ENCODE assay signal across 10 mouse cellular contexts in the genomic region with DNA sequence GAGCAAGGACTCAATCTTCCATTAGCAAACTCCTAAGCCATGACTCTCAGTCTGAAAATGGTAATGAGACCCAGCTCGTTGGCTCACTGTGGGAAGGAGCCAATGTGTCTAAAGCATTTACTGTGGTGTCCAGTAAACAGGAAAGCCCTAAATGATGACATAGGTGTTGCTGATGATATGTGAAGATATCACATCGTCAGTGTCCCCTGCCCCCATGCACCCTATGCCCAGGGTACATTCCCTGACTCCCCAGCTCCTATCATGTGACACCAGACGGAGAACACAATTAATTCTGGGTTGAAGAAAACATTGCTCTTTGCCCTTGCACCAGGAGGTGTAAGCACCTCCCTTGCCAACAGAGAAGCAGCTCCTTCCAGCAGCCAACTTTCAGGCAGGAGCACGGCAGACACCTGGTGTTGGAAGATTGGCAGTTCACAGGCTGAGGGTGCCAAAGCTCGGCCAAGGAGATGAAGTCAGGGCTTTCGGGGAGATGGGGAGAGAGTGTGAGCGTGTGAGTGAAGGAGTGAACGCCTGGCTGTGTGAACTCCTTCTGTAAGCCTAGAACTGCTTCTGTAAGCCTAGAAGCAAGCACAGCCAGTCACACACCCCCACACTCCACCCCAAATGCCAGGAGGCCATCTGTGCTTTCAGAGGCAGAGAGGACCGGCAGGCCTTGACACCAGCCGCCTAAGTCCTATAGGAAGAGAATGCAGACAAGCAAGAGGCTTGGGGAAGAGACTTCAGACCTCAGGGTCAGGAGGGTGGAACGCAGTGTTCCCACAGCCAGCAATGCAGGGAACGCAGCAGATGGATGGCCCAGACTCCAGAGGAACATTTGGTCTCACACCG. TPM values are rescaled to one million over a fixed set of nuclear protein-coding genes. Genes with fewer than 3 reads are reported as not detected.
DNase-seq lines count a peak whose midpoint lies in the region; ATAC-seq and TF ChIP-seq lines count a peak whose summit lies in the region.
"Had no signal": no experiment of that assay in that cellular context is flagged by ENCODE, and none has a peak within 500 bp of the region (broad histone marks: within the 10 kb centered on the region; RNA-seq: fewer than 3 reads in every experiment).

No protein-coding gene starts in this region.

- no peaks in the 10 kb centered on the region for H3K79me2 ChIP-seq in liver, adult 2 months (ENCODE audit: control insufficient read depth, insufficient read depth, low read length)

- no peak for ATAC-seq in forebrain, embryonic 14.5 days
- ATAC-seq in forebrain, embryonic 12.5 days (ENCODE audit: low FRiP score): no peak
- peak; percentile 69; the same call in 1 of the 2 replicates for ATAC-seq in kidney, postnatal 0 days (replicated peaks; ENCODE audit: low FRiP score, low read depth)

- H3K4me2 ChIP-seq in forebrain, embryonic 14.5 days (ENCODE audit: low read length): no peak overlapping the region
- no peak overlapping the region for H3K4me2 ChIP-seq in forebrain, embryonic 12.5 days
- H3K4me2 ChIP-seq in kidney, postnatal 0 days (ENCODE audit: low read length): no peak overlapping the region
- H3K4me2 ChIP-seq: hindbrain, embryonic 15.5 days; lung, embryonic 14.5 days had no signal

- peak; percentile 23 for DNase-seq in forebrain, embryonic 14.5 days (ENCODE audit: low spot score)
- DNase-seq in liver, adult 2 months (ENCODE audit: extremely low read depth, low read depth, low spot score): peak; percentile 3
- DNase-seq in liver: no peak
- peak; percentile 24 for DNase-seq in kidney, postnatal 0 days (ENCODE audit: low spot score)
- DNase-seq in skeletal muscle tissue, adult 2 months (ENCODE audit: low read depth, low spot score): peak; percentile 56
- DNase-seq in spleen, adult 12 weeks (ENCODE audit: low spot score): no peak
- no peak for DNase-seq in adipocyte (ENCODE audit: low spot score)
- DNase-seq: lung, embryonic 14.5 days had no signal

- no peak for TF ChIP-seq POLR2A in liver, adult 2 months (IDR thresholded peaks at IDR 0.05; ENCODE audit: extremely low read depth, insufficient read depth, low read length)

- no peak overlapping the region for H3K4me3 ChIP-seq in forebrain, embryonic 14.5 days (ENCODE audit: low read depth, low read length)
- H3K4me3 ChIP-seq in forebrain, embryonic 12.5 days (replicated peaks): no peak overlapping the region
- no peak overlapping the region for H3K4me3 ChIP-seq in liver, adult 2 months (ENCODE audit: insufficient read depth, low read depth, low read length)
- no peak overlapping the region for H3K4me3 ChIP-seq in kidney, postnatal 0 days (replicated peaks; ENCODE audit: low read depth, low read length)
- H3K4me3 ChIP-seq: hindbrain, embryonic 15.5 days had no signal

- H3K9me3 ChIP-seq in forebrain, embryonic 14.5 days (replicated peaks; ENCODE audit: control insufficient read depth, low read length): no peaks in the 10 kb centered on the region
- H3K9me3 ChIP-seq in forebrain, embryonic 12.5 days: no peaks in the 10 kb centered on the region
- H3K9me3 ChIP-seq in kidney, postnatal 0 days (replicated peaks; ENCODE audit: low read length): no peaks in the 10 kb centered on the region
- H3K9me3 ChIP-seq: hindbrain, embryonic 15.5 days had no signal

- no peak overlapping the region for H3K9ac ChIP-seq in forebrain, embryonic 14.5 days (ENCODE audit: low read length)
- H3K9ac ChIP-seq in forebrain, embryonic 12.5 days: no peak overlapping the region
- no peak overlapping the region for H3K9ac ChIP-seq in liver, adult 2 months (ENCODE audit: low read depth, low read length)
- H3K9ac ChIP-seq in kidney, postnatal 0 days (ENCODE audit: low read depth, low read length): no peak overlapping the region
- H3K9ac ChIP-seq: hindbrain, embryonic 15.5 days; lung, embryonic 14.5 days had no signal

- H3K27ac ChIP-seq in forebrain, embryonic 14.5 days (ENCODE audit: low read depth, low read length): no peak overlapping the region
- H3K27ac ChIP-seq in forebrain, embryonic 12.5 days: no peak overlapping the region
- no peak overlapping the region for H3K27ac ChIP-seq in liver, adult 2 months (replicated peaks; ENCODE audit: insufficient read depth, low read depth, low read length)
- H3K27ac ChIP-seq in kidney, postnatal 0 days: peak overlapping the region; percentile 36; the same call in 1 of the 2 replicates

- no peaks in the 10 kb centered on the region for H3K27me3 ChIP-seq in forebrain, embryonic 14.5 days (replicated peaks; ENCODE audit: control insufficient read depth, insufficient read depth, low read length)
- no peaks in the 10 kb centered on the region for H3K27me3 ChIP-seq in forebrain, embryonic 12.5 days
- H3K27me3 ChIP-seq in liver, adult 2 months (ENCODE audit: control insufficient read depth, insufficient read depth, low read length): no peaks in the 10 kb centered on the region; the same call in 1 of the 2 replicates
- H3K27me3 ChIP-seq in kidney, postnatal 0 days (ENCODE audit: insufficient read depth, low read length): no peaks in the 10 kb centered on the region
- H3K27me3 ChIP-seq: hindbrain, embryonic 15.5 days had no signal

- TF ChIP-seq CTCF in liver, adult 2 months (IDR thresholded peaks at IDR 0.05; ENCODE audit: low read depth, low read length): no peak
- TF ChIP-seq CTCF in kidney, postnatal 0 days (IDR thresholded peaks at IDR 0.05; ENCODE audit: low read depth): no peak

- WGBS in forebrain, embryonic 14.5 days: 63% methylated on average over 13 of the region's 13 CpGs
- 81% methylated on average over 13 of the region's 13 CpGs for WGBS in forebrain, embryonic 12.5 days
- 74% methylated on average over 13 of the region's 13 CpGs for WGBS in liver, adult 2 months
- 33% methylated on average over 13 of the region's 13 CpGs for WGBS in kidney, postnatal 0 days

- peaks cover 7% of the 10 kb centered on the region for H3K4me1 ChIP-seq in forebrain, embryonic 14.5 days (ENCODE audit: control insufficient read depth, insufficient read depth, low read length)
- H3K4me1 ChIP-seq in forebrain, embryonic 12.5 days: no peaks in the 10 kb centered on the region
- no peaks in the 10 kb centered on the region for H3K4me1 ChIP-seq in liver, adult 2 months (ENCODE audit: control insufficient read depth, insufficient read depth, low read length)
- peaks cover 5% of the 10 kb centered on the region; the same call in 1 of the 2 replicates for H3K4me1 ChIP-seq in kidney, postnatal 0 days (replicated peaks; ENCODE audit: insufficient read depth, low read length)

- no peaks in the 10 kb centered on the region for H3K36me3 ChIP-seq in forebrain, embryonic 14.5 days (ENCODE audit: control insufficient read depth, insufficient read depth, low read length)
- H3K36me3 ChIP-seq in forebrain, embryonic 12.5 days (replicated peaks): no peaks in the 10 kb centered on the region
- no peaks in the 10 kb centered on the region for H3K36me3 ChIP-seq in liver, adult 2 months (ENCODE audit: control insufficient read depth, insufficient read depth, low read length)
- H3K36me3 ChIP-seq in kidney, postnatal 0 days (ENCODE audit: insufficient read depth, low read length): no peaks in the 10 kb centered on the region
- H3K36me3 ChIP-seq: hindbrain, embryonic 15.5 days had no signal

RNA-seq across cellular contexts. Expression of gene Myog, which starts 13.9 kb away (rescaled TPM):
- not detected in 2 replicates for polyA plus RNA-seq in forebrain, embryonic 14.5 days (2014; fragmentation: Nextera tagmentation; extraction: Ambion mirVana)
- polyA plus RNA-seq in forebrain, embryonic 12.5 days (2016; fragmentation: Nextera tagmentation; extraction: Ambion mirVana): 1.2 TPM in 1 of 2 replicates, not detected in the other
- not detected in 2 replicates for total RNA-seq in liver, adult 2 months (2014; rRNA removed)
- not detected in 2 replicates for polyA plus RNA-seq in liver, adult 2 months (2012; rRNA removed)
- polyA plus RNA-seq in kidney, postnatal 0 days (2015; fragmentation: Nextera tagmentation; extraction: Ambion mirVana): 0.08 TPM in 1 of 2 replicates, not detected in the other
- polyA plus RNA-seq: hindbrain, embryonic 15.5 days; lung, embryonic 14.5 days had no signal

RNA-seq across cellular contexts. Expression of gene Adora1, which starts 40.6 kb away (rescaled TPM):
- polyA plus RNA-seq in forebrain, embryonic 14.5 days (2014; fragmentation: Nextera tagmentation; extraction: Ambion mirVana): 5.4 and 7.1 TPM in 2 replicates
- 1.4 and 1.8 TPM in 2 replicates for polyA plus RNA-seq in forebrain, embryonic 12.5 days (2016; fragmentation: Nextera tagmentation; extraction: Ambion mirVana)
- total RNA-seq in liver, adult 2 months (2014; rRNA removed): 3.2 and 6.6 TPM in 2 replicates
- 17.0 and 27.2 TPM in 2 replicates for polyA plus RNA-seq in liver, adult 2 months (2012; rRNA removed)
- 11.7 and 13.7 TPM in 2 replicates for polyA plus RNA-seq in kidney, postnatal 0 days (2015; fragmentation: Nextera tagmentation; extraction: Ambion mirVana)

RNA-seq across cellular contexts. Expression of gene Ppfia4, which starts 56.9 kb away (rescaled TPM):
- 5.0 and 7.8 TPM in 2 replicates for polyA plus RNA-seq in forebrain, embryonic 14.5 days (2014; fragmentation: Nextera tagmentation; extraction: Ambion mirVana)
- 3.1 and 3.2 TPM in 2 replicates for polyA plus RNA-seq in forebrain, embryonic 12.5 days (2016; fragmentation: Nextera tagmentation; extraction: Ambion mirVana)
- total RNA-seq in liver, adult 2 months (2014; rRNA removed): 0.46 and 0.67 TPM in 2 replicates
- 0.78 and 1.4 TPM in 2 replicates for polyA plus RNA-seq in liver, adult 2 months (2012; rRNA removed)
- polyA plus RNA-seq in kidney, postnatal 0 days (2015; fragmentation: Nextera tagmentation; extraction: Ambion mirVana): 2.0 and 2.3 TPM in 2 replicates

Comparison
In these comparisons a context has a peak if more than half of its experiments do, and no peak if none do; other contexts are left out.
1. DNase-seq: peak in forebrain, embryonic 14.5 days (single experiment), liver, adult 2 months (single experiment), kidney, postnatal 0 days (single experiment) and skeletal muscle tissue, adult 2 months (single experiment); none in liver (single experiment), spleen, adult 12 weeks (single experiment) and adipocyte (single experiment).